Mouse (Mus musculus): ENCODE data around the gene Tmed8. TPM values are rescaled to one million over a fixed set of nuclear protein-coding genes. Genes with fewer than 3 reads are reported as not detected.
A peak's percentile ranks its signal among the peaks of the same experiment; 100 is the strongest.
"Not testable (repeated sequence)": the region's sequence is repeated elsewhere in the genome, so short reads cannot be mapped to it uniquely, and the experiment has no call there.

Tmed8 gene
- polyA plus RNA-seq, 1 experiment from 2014 or later = 2.6 TPM

DNA sequence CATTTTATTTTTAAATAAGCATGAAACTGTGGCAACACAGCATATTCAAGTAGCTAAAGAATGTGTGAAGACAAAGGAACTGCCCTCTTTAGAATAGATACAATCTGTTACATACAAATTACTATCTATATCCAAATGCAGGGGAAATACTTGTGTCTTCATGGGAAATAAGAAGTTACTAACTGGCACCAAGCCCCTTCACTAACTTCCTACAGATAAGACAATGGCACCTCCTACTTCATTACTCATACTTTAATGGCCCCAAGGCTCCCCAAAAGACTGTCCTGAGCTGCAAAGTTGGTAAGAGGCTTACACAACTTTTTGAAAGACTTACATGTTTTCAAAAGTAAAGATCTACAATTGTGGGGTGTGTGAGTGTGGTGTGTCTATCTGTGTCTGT, 17.3 kb upstream of the Tmed8 start:
- no peaks in the 10 kb centered on the region for H3K36me3 ChIP-seq (ENCODE audit: control insufficient read depth, insufficient read depth, low read length)
- H3K9me3 ChIP-seq (ENCODE audit: control insufficient read depth, low read length) = no peaks in the 10 kb centered on the region
- DNase-seq (ENCODE audit: low spot score) (peak; percentile 10), ATAC-seq (replicated peaks; ENCODE audit: low FRiP score, low TSS enrichment, low read depth) (no peak)
- no peaks in the 10 kb centered on the region for H3K4me1 ChIP-seq (replicated peaks; ENCODE audit: control insufficient read depth, insufficient read depth, low read length)
- H3K27ac ChIP-seq (ENCODE audit: low read depth) = no peak overlapping the region
- H3K27me3 ChIP-seq (replicated peaks; ENCODE audit: control insufficient read depth, insufficient read depth, low read length) = no peaks in the 10 kb centered on the region
- no peak overlapping the region for H3K9ac ChIP-seq (ENCODE audit: low read length)
- H3K4me2 ChIP-seq (ENCODE audit: low read length) = no peak overlapping the region
- H3K4me3 ChIP-seq (ENCODE audit: low read depth, low read length) = no peak overlapping the region

GRCm38 (mm10) chr12:87216053-87216452, 15.8 kb upstream of the Tmed8 start:
- ATAC-seq (replicated peaks; ENCODE audit: low FRiP score, low TSS enrichment, low read depth) (no peak), DNase-seq (ENCODE audit: low spot score) (no peak)
- Histone ChIP-seq H3K27ac (ENCODE audit: low read depth) (no peak overlapping the region), H3K36me3 (ENCODE audit: control insufficient read depth, insufficient read depth, low read length) (no peaks in the 10 kb centered on the region), H3K4me2 (ENCODE audit: low read length) (no peak overlapping the region), H3K9ac (ENCODE audit: low read length) (no peak overlapping the region), H3K4me3 (ENCODE audit: low read depth, low read length) (no peak overlapping the region), H3K9me3 (ENCODE audit: control insufficient read depth, low read length) (no peaks in the 10 kb centered on the region), H3K27me3 (replicated peaks; ENCODE audit: control insufficient read depth, insufficient read depth, low read length) (no peaks in the 10 kb centered on the region), H3K4me1 (replicated peaks; ENCODE audit: control insufficient read depth, insufficient read depth, low read length) (no peaks in the 10 kb centered on the region)
- 70% methylated on average over 2 of the region's 2 CpGs for WGBS

DNA sequence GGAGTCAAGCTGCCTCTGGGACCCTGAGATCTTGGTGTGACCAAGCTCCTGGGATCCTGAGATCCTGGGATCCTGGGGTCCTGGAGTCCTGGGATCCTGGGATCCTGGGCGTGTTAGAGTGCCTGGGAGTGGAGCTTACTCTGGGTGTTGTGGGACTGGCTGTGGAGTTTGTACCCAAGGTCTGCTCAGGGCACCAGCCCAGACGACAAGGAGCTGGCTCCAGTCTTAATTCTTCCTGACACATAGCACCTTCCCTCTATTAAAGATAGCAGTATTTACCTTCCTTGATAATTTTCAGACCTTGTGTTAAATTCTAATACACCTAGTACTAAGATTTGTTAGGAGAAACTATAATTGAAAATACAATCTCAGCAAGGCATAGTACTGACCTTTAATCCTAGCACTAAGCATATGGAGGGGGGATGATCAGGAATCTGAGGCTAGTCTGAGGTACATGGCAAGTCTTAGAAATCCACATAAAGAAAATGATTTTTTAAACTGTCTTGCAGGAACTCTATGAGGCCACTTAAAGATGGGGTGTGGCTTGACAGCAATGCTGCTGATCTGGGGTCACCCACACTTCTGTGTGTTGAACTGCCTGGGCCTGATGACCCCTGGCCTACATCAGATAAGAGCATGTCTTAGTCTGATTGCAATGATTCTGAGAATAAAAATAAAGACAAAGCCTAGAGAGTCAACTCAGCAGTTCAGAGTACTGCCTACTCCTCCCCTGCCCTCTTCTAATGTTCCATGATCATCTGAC, 12.8 kb upstream of the Tmed8 start:
- H3K9me3 ChIP-seq (ENCODE audit: control insufficient read depth, low read length) = no peaks in the 10 kb centered on the region
- H3K4me3 ChIP-seq (ENCODE audit: low read depth, low read length) = no peak overlapping the region
- ATAC-seq (replicated peaks; ENCODE audit: low FRiP score, low TSS enrichment, low read depth) (no peak), DNase-seq (ENCODE audit: low spot score) (peak; percentile 43)
- H3K27me3 ChIP-seq (replicated peaks; ENCODE audit: control insufficient read depth, insufficient read depth, low read length) = no peaks in the 10 kb centered on the region
- H3K27ac ChIP-seq (ENCODE audit: low read depth) = no peak overlapping the region
- H3K4me2 ChIP-seq (ENCODE audit: low read length) = no peak overlapping the region
- WGBS = 50% methylated on average over 2 of the region's 2 CpGs
- H3K4me1 ChIP-seq (replicated peaks; ENCODE audit: control insufficient read depth, insufficient read depth, low read length) = no peaks in the 10 kb centered on the region
- no peaks in the 10 kb centered on the region for H3K36me3 ChIP-seq (ENCODE audit: control insufficient read depth, insufficient read depth, low read length)
- H3K9ac ChIP-seq (ENCODE audit: low read length) = no peak overlapping the region

GRCm38 (mm10) chr12:87205789-87206188, 5.5 kb upstream of the Tmed8 start:
- not testable (repeated sequence) for DNase-seq (ENCODE audit: low spot score); H3K4me3 ChIP-seq (ENCODE audit: low read depth, low read length); H3K9me3 ChIP-seq (ENCODE audit: control insufficient read depth, low read length); ATAC-seq (replicated peaks; ENCODE audit: low FRiP score, low TSS enrichment, low read depth); H3K27ac ChIP-seq (ENCODE audit: low read depth); H3K36me3 ChIP-seq (ENCODE audit: control insufficient read depth, insufficient read depth, low read length); H3K9ac ChIP-seq (ENCODE audit: low read length); H3K4me2 ChIP-seq (ENCODE audit: low read length); H3K27me3 ChIP-seq (replicated peaks; ENCODE audit: control insufficient read depth, insufficient read depth, low read length); H3K4me1 ChIP-seq (replicated peaks; ENCODE audit: control insufficient read depth, insufficient read depth, low read length)
- 91% methylated on average over 5 of the region's 5 CpGs for WGBS

DNA sequence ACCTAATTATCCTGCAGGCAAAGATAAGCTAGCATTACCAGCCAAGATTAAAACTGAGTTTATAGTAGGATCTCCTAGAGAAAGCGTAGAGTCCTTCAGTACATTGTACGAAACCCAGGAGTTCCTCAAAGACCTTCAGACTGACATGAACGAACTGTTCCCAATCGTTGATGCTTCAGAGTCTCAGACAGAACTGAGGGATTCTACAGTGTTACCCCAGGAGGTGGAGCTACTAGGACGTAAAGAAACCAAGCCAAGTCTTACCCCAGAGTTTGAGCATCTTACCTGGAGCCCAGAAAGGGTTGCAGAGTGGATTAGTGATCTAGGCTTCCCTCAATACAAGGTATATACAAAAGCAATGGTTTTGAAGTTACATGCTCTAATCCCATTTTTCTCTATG, 1.4 kb upstream of the Tmed8 start:
- no peaks in the 10 kb centered on the region for H3K27me3 ChIP-seq (replicated peaks; ENCODE audit: control insufficient read depth, insufficient read depth, low read length)
- H3K4me1 ChIP-seq (replicated peaks; ENCODE audit: control insufficient read depth, insufficient read depth, low read length) = peaks cover 6% of the 10 kb centered on the region
- ATAC-seq (replicated peaks; ENCODE audit: low FRiP score, low TSS enrichment, low read depth) = no peak
- H3K4me3 ChIP-seq (ENCODE audit: low read depth, low read length) = no peak overlapping the region
- H3K9me3 ChIP-seq (ENCODE audit: control insufficient read depth, low read length) = no peaks in the 10 kb centered on the region
- WGBS = 68% methylated on average over 5 of the region's 5 CpGs
- H3K27ac ChIP-seq (ENCODE audit: low read depth) = no peak overlapping the region
- no peak overlapping the region for H3K9ac ChIP-seq (ENCODE audit: low read length)
- DNase-seq (ENCODE audit: low spot score) = no peak
- H3K4me2 ChIP-seq (ENCODE audit: low read length) = no peak overlapping the region
- H3K36me3 ChIP-seq (ENCODE audit: control insufficient read depth, insufficient read depth, low read length) = no peaks in the 10 kb centered on the region

DNA sequence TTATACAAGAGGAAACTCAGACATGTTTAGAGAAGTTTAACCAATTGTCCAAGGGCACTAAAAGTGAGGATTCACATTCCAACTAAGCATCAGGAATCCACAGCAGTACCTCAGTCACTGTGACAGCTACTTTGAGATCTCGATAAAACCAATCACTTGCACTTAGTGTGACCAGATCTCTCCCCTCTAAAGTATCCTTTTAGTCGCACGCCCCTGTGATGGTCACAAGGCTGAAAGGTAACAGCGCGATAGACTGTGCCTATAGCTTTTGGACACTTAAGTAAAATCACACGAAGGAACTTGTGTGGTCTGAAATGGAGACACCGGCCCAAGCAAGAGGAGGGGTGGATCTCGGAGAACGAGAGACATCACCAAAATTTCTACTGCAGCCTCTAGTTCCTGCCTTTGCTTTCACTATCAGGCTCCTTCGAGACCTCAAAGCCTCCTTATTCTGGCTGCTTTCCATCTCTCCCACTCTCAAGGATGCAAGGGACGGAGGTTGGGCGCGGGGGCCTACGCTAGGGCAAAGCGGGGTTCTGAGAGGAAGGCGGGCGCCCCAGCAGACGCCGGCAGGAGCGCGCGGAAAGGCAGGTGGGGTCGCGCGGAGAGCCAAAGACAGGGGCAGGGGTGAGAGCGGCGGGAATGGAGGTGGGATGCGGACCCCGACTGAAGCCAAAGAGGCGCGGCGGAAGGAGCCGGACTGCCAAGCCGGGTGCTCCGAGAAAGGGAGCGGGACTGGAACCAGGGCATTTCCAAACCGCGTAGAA, 865 bp downstream of the Tmed8 start, which contains the start of gene Samd15:
Gene Samd15 (plus strand): TSS at position 518 of the 767 bp plus-strand sequence.
- H3K4me2 ChIP-seq (ENCODE audit: low read length) = peak within 1 kb of the TSS; percentile 59
- H3K27ac ChIP-seq (ENCODE audit: low read depth) = peak within 1 kb of the TSS; percentile 77
- H3K36me3 ChIP-seq (ENCODE audit: control insufficient read depth, insufficient read depth, low read length) = no peaks in the 10 kb centered on the region
- ATAC-seq (replicated peaks; ENCODE audit: low FRiP score, low TSS enrichment, low read depth) (peak; percentile 33; the same call in 1 of the 2 replicates), DNase-seq (ENCODE audit: low spot score) (peak; percentile 80)
- H3K4me1 ChIP-seq (replicated peaks; ENCODE audit: control insufficient read depth, insufficient read depth, low read length) = peaks cover 6% of the 10 kb centered on the region
- peak within 1 kb of the TSS; percentile 76 for H3K4me3 ChIP-seq (ENCODE audit: low read depth, low read length)
- no peaks in the 10 kb centered on the region for H3K9me3 ChIP-seq (ENCODE audit: control insufficient read depth, low read length)
- 1% methylated on average over 38 of the region's 38 CpGs for WGBS
- no peaks in the 10 kb centered on the region for H3K27me3 ChIP-seq (replicated peaks; ENCODE audit: control insufficient read depth, insufficient read depth, low read length)
- peak within 1 kb of the TSS; percentile 82 for H3K9ac ChIP-seq (ENCODE audit: low read length)

GRCm38 (mm10) chr12:87198792-87199191, 1.5 kb downstream of the Tmed8 start:
- DNase-seq (ENCODE audit: low spot score) = no peak
- no peaks in the 10 kb centered on the region for H3K9me3 ChIP-seq (ENCODE audit: control insufficient read depth, low read length)
- no peak for ATAC-seq (replicated peaks; ENCODE audit: low FRiP score, low TSS enrichment, low read depth)
- peak overlapping the region; percentile 76; the same call in 1 of the 2 replicates for H3K4me3 ChIP-seq (ENCODE audit: low read depth, low read length)
- no peaks in the 10 kb centered on the region for H3K27me3 ChIP-seq (replicated peaks; ENCODE audit: control insufficient read depth, insufficient read depth, low read length)
- no peak overlapping the region for H3K9ac ChIP-seq (ENCODE audit: low read length)
- H3K27ac ChIP-seq (ENCODE audit: low read depth) = no peak overlapping the region
- peak overlapping the region; percentile 59 for H3K4me2 ChIP-seq (ENCODE audit: low read length)
- H3K4me1 ChIP-seq (replicated peaks; ENCODE audit: control insufficient read depth, insufficient read depth, low read length) = peaks cover 6% of the 10 kb centered on the region
- no peaks in the 10 kb centered on the region for H3K36me3 ChIP-seq (ENCODE audit: control insufficient read depth, insufficient read depth, low read length)
- WGBS = 57% methylated on average over 6 of the region's 6 CpGs

DNA sequence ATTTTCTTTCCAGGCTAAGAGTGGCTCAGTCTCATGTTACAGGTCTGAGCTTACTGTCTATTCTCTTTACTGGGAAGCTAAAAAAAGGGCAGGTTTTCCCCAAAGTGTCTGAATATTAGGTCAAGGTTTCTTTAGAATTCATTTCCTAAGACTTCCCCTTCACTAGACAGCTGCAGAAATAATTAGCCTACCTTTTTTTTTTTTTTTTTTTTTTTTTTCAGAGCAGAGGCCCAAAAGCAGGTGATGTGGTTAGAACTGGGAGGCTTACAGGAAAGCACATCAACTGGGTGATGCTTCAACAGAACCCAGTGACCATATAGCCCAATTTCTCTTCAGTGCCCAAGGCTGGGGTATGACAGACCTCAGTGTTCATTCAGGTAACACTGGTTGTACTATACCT, 3.9 kb downstream of the Tmed8 start:
- ATAC-seq (replicated peaks; ENCODE audit: low FRiP score, low TSS enrichment, low read depth) (no peak), DNase-seq (ENCODE audit: low spot score) (no peak)
- no peaks in the 10 kb centered on the region for H3K9me3 ChIP-seq (ENCODE audit: control insufficient read depth, low read length)
- H3K4me2 ChIP-seq (ENCODE audit: low read length) = no peak overlapping the region
- no peak overlapping the region for H3K4me3 ChIP-seq (ENCODE audit: low read depth, low read length)
- no peaks in the 10 kb centered on the region for H3K36me3 ChIP-seq (ENCODE audit: control insufficient read depth, insufficient read depth, low read length)
- H3K4me1 ChIP-seq (replicated peaks; ENCODE audit: control insufficient read depth, insufficient read depth, low read length) = peaks cover 6% of the 10 kb centered on the region
- H3K27me3 ChIP-seq (replicated peaks; ENCODE audit: control insufficient read depth, insufficient read depth, low read length) = no peaks in the 10 kb centered on the region
- no peak overlapping the region for H3K27ac ChIP-seq (ENCODE audit: low read depth)
- H3K9ac ChIP-seq (ENCODE audit: low read length) = no peak overlapping the region
